Mouse (Mus musculus) 3T3-L1 (cell line): ENCODE results near the gene Ttc28.

Source experiments
- DNase-seq: peaks from one replicate; pipeline ENCODE4 v3.0.0-alpha.2; 2015; ENCODE audit warnings: low read depth, low spot score

Ttc28 gene

GRCm38 (mm10) chr5:110879042-110879441, 561 bp upstream of the Ttc28 start:
- no peak for DNase-seq

GRCm38 (mm10) chr5:110888596-110888995, 9.0 kb downstream of the Ttc28 start:
- DNase-seq: no peak

- DNase-seq: no peak
Measured at GRCm38 (mm10) chr5:110889945-110890344, 10.3 kb downstream of the Ttc28 start.

GRCm38 (mm10) chr5:110890561-110890960, 11.0 kb downstream of the Ttc28 start:
- no peak for DNase-seq

- DNase-seq: no peak
Measured at GRCm38 (mm10) chr5:110897114-110897788, 17.6 kb downstream of the Ttc28 start.

- DNase-seq: peak; percentile 95
Measured at GRCm38 (mm10) chr5:110898169-110898568, 18.6 kb downstream of the Ttc28 start.

- DNase-seq: peak; percentile 20
Measured at GRCm38 (mm10) chr5:110898785-110899184, 19.2 kb downstream of the Ttc28 start.

GRCm38 (mm10) chr5:110900331-110900730, 20.7 kb downstream of the Ttc28 start:
- no peak for DNase-seq

GRCm38 (mm10) chr5:110906708-110907107, 27.1 kb downstream of the Ttc28 start:
- DNase-seq: no peak

- peak; percentile 57 for DNase-seq
Measured at GRCm38 (mm10) chr5:110908879-110909278, 29.3 kb downstream of the Ttc28 start.

- DNase-seq: no peak
Measured at GRCm38 (mm10) chr5:110909955-110910589, 30.5 kb downstream of the Ttc28 start.

GRCm38 (mm10) chr5:110914859-110915258, 35.3 kb downstream of the Ttc28 start:
- DNase-seq: no peak

- no peak for DNase-seq
Measured at GRCm38 (mm10) chr5:110916241-110916640, 36.6 kb downstream of the Ttc28 start.

GRCm38 (mm10) chr5:110919541-110919940, 39.9 kb downstream of the Ttc28 start:
- DNase-seq: no peak

GRCm38 (mm10) chr5:110923336-110923735, 43.7 kb downstream of the Ttc28 start:
- DNase-seq: peak; percentile 43

- DNase-seq: peak; percentile 21
Measured at GRCm38 (mm10) chr5:110924636-110925035, 45.0 kb downstream of the Ttc28 start.

GRCm38 (mm10) chr5:110925804-110926203, 46.2 kb downstream of the Ttc28 start:
- DNase-seq: peak; percentile 80

GRCm38 (mm10) chr5:110928289-110928688, 48.7 kb downstream of the Ttc28 start:
- DNase-seq: no peak

- DNase-seq: no peak
Measured at GRCm38 (mm10) chr5:110929306-110929705, 49.7 kb downstream of the Ttc28 start.

GRCm38 (mm10) chr5:110936606-110937005, 57.0 kb downstream of the Ttc28 start:
- DNase-seq: no peak

GRCm38 (mm10) chr5:110944326-110944725, 64.7 kb downstream of the Ttc28 start:
- DNase-seq: no peak

GRCm38 (mm10) chr5:110948476-110949399, 69.1 kb downstream of the Ttc28 start:
- no peak for DNase-seq
